Mouse (Mus musculus) heart, postnatal 0 days (tissue): ENCODE measurements at regions not wholly inside any gene's neighbourhood (a gene's known extent, or its start where the extent isn't known, plus 50 kb on each side); places are given as distances from the start of the nearest gene placed in this dataset.

ENCODE experiments used
- ATAC-seq: fragments of 200-750 bp; cut with Nextera tagmentation; 2 replicates; pipeline ENCODE4 v1.8.0; 2017; ENCODE audit warnings: low read depth, moderate number of reproducible peaks, moderate library complexity; ENCODE audit not compliant: insufficient read depth
- DNase-seq: peaks from one replicate; pipeline ENCODE4 v3.0.0-alpha.2; 2016; ENCODE audit warnings: low spot score
- H3K27ac ChIP-seq: fragments of 300-500 bp; sonication (generic); 2 replicates; pipeline ENCODE4 v1.5.1; 2014; ENCODE audit warnings: low read depth, mild to moderate bottlenecking
- H3K27me3 ChIP-seq: fragments of 300-500 bp; sonication (generic); 2 replicates; pipeline ENCODE4 v1.6.1; 2014; ENCODE audit warnings: low read length, mixed read lengths; ENCODE audit not compliant: control insufficient read depth, insufficient read depth
- H3K36me3 ChIP-seq: fragments of 300-500 bp; sonication (generic); replicated peaks from 2 replicates; pipeline ENCODE4 v1.6.1; 2014; ENCODE audit warnings: low read length, mixed read lengths; ENCODE audit not compliant: control insufficient read depth, insufficient read depth
- H3K4me1 ChIP-seq: fragments of 300-500 bp; sonication (generic); 2 replicates; pipeline ENCODE4 v1.6.1; 2014; ENCODE audit warnings: antibody characterized with exemption; ENCODE audit not compliant: control insufficient read depth, insufficient read depth
- H3K4me2 ChIP-seq: fragments of 300-500 bp; sonication (generic); 2 replicates; pipeline ENCODE4 v1.6.1; 2014; ENCODE audit warnings: low read depth, mild to moderate bottlenecking, low read length, moderate library complexity
- H3K4me3 ChIP-seq: fragments of 300-500 bp; sonication (generic); 2 replicates; pipeline ENCODE4 v1.5.1; 2014; ENCODE audit warnings: low read depth, low read length
- H3K9ac ChIP-seq: fragments of 300-500 bp; sonication (generic); replicated peaks from 2 replicates; pipeline ENCODE4 v1.6.1; 2014; ENCODE audit warnings: low read depth, low read length, mixed read lengths
- H3K9me3 ChIP-seq: fragments of 300-500 bp; sonication (generic); replicated peaks from 2 replicates; pipeline ENCODE4 v1.6.1; 2016; ENCODE audit warnings: low read length; ENCODE audit not compliant: control insufficient read depth
- CTCF ChIP-seq: IDR thresholded peaks from 2 replicates; pipeline ENCODE4 v1.5.1; 2016; ENCODE audit warnings: antibody characterized with exemption, control low read depth, low read depth
- EP300 ChIP-seq: IDR thresholded peaks from 2 replicates; pipeline ENCODE4 v1.6.1; 2016; ENCODE audit warnings: antibody characterized with exemption, low read depth
- WGBS: fragments of 180-500 bp; shearing (Covaris S2); extraction: QIAGEN DNeasy Blood & Tissue Kit; methylation state at CpG from one replicate; pipeline ENCODE4 v1.1.7; 2014; 5-methylcytosine and 5-hydroxymethylcytosine counted together

- Histone ChIP-seq H3K27ac (no peak overlapping the region), H3K36me3 (no peaks in the 10 kb centered on the region), H3K9ac (no peak overlapping the region), H3K4me3 (no peak overlapping the region), H3K9me3 (no peaks in the 10 kb centered on the region), H3K27me3 (no peaks in the 10 kb centered on the region), H3K4me2 (no peak overlapping the region), H3K4me1 (peaks cover 8% of the 10 kb centered on the region; the same call in 1 of the 2 replicates)
- no peak for ATAC-seq
- TF ChIP-seq CTCF: no peak
- no peak for TF ChIP-seq EP300
- DNase-seq: no peak
- 79% methylated on average over 5 of the region's 5 CpGs for WGBS
These were observed 51.8 kb downstream of the Calml3 start for GRCm38 (mm10) chr13:3752334-3752733.

- no peaks in the 10 kb centered on the region for H3K9me3 ChIP-seq
- H3K4me2 ChIP-seq: no peak overlapping the region
- DNase-seq (no peak), ATAC-seq (no peak)
- H3K27ac ChIP-seq: no peak overlapping the region
- WGBS: 54% methylated on average over 1 of the region's 1 CpGs
- TF ChIP-seq CTCF (no peak), EP300 (no peak)
- no peaks in the 10 kb centered on the region for H3K36me3 ChIP-seq
- H3K4me1 ChIP-seq: peaks cover 8% of the 10 kb centered on the region; the same call in 1 of the 2 replicates
- no peak overlapping the region for H3K4me3 ChIP-seq
- no peak overlapping the region for H3K9ac ChIP-seq
- H3K27me3 ChIP-seq: no peaks in the 10 kb centered on the region
These were observed 52.9 kb downstream of the Calml3 start for GRCm38 (mm10) chr13:3751222-3751621.

GRCm38 (mm10) chr13:3750756-3751155, 53.4 kb downstream of the Calml3 start:
- 52% methylated on average over 1 of the region's 1 CpGs for WGBS

GRCm38 (mm10) chr13:3749646-3750045, 54.5 kb downstream of the Calml3 start:
- TF ChIP-seq EP300 (no peak), CTCF (no peak)
- H3K27ac ChIP-seq: no peak overlapping the region
- no peaks in the 10 kb centered on the region for H3K27me3 ChIP-seq
- no peaks in the 10 kb centered on the region for H3K9me3 ChIP-seq
- no peak overlapping the region for H3K4me2 ChIP-seq
- H3K4me1 ChIP-seq: peaks cover 8% of the 10 kb centered on the region; the same call in 1 of the 2 replicates
- ATAC-seq (peak; percentile 27; the same call in 1 of the 2 replicates), DNase-seq (no peak)
- WGBS: 71% methylated on average over 3 of the region's 3 CpGs
- H3K4me3 ChIP-seq: no peak overlapping the region
- H3K9ac ChIP-seq: no peak overlapping the region
- H3K36me3 ChIP-seq: no peaks in the 10 kb centered on the region

More at GRCm38 (mm10) chr13:3750756-3751155, 53.4 kb downstream of the Calml3 start:
- TF ChIP-seq EP300 (no peak), CTCF (no peak)
- no peak for DNase-seq
- Histone ChIP-seq H3K4me1 (peaks cover 8% of the 10 kb centered on the region; the same call in 1 of the 2 replicates), H3K9me3 (no peaks in the 10 kb centered on the region), H3K4me3 (no peak overlapping the region), H3K36me3 (no peaks in the 10 kb centered on the region), H3K27ac (no peak overlapping the region), H3K4me2 (no peak overlapping the region), H3K9ac (no peak overlapping the region), H3K27me3 (no peaks in the 10 kb centered on the region)
- 0 out of 2 replicates have a peak, but pooled peaks have one; percentile 47 for ATAC-seq

- 86% methylated on average over 5 of the region's 5 CpGs for WGBS
- Histone ChIP-seq H3K4me3 (no peak overlapping the region), H3K9ac (no peak overlapping the region), H3K27ac (no peak overlapping the region), H3K27me3 (no peaks in the 10 kb centered on the region), H3K9me3 (no peaks in the 10 kb centered on the region), H3K4me2 (no peak overlapping the region), H3K4me1 (peaks cover 8% of the 10 kb centered on the region; the same call in 1 of the 2 replicates), H3K36me3 (no peaks in the 10 kb centered on the region)
- DNase-seq (no peak), ATAC-seq (no peak)
- TF ChIP-seq CTCF: no peak
- no peak for TF ChIP-seq EP300
These were observed 55.3 kb downstream of the Calml3 start for GRCm38 (mm10) chr13:3748859-3749258.

GRCm38 (mm10) chr13:3746524-3746923, 57.6 kb downstream of the Calml3 start:
- H3K27me3 ChIP-seq: no peaks in the 10 kb centered on the region
- no peak overlapping the region for H3K4me2 ChIP-seq
- H3K4me3 ChIP-seq: no peak overlapping the region
- TF ChIP-seq EP300 (no peak), CTCF (no peak)
- no peaks in the 10 kb centered on the region for H3K36me3 ChIP-seq
- H3K9me3 ChIP-seq: no peaks in the 10 kb centered on the region
- no peak overlapping the region for H3K9ac ChIP-seq
- H3K27ac ChIP-seq: 0 out of 2 replicates have a peak overlapping the region, but pooled peaks have one; percentile 3
- H3K4me1 ChIP-seq: peaks cover 14% of the 10 kb centered on the region
- 75% methylated on average over 10 of the region's 10 CpGs for WGBS
- no peak for ATAC-seq
- no peak for DNase-seq
